Mouse (Mus musculus): ENCODE results near the gene Mlxipl.

GRCm38 (mm10) chr5:135076931-135077505 lies 12.7 kb upstream of the Mlxipl start:
- TF ChIP-seq POLR2A (IDR thresholded peaks at IDR 0.05; ENCODE audit: low read depth, low read length) = no peak
- no peak for TF ChIP-seq CTCF (IDR thresholded peaks at IDR 0.05; ENCODE audit: extremely low read depth, insufficient read length, insufficient replicate concordance, low read depth, low read length)
